Mouse (Mus musculus): ENCODE results near the gene Vtn. TPM values are rescaled to one million over a fixed set of nuclear protein-coding genes. Genes with fewer than 3 reads are reported as not detected.
A peak's percentile ranks its signal among the peaks of the same experiment; 100 is the strongest.

Gene Vtn
- total RNA-seq (2021), result 1 to 10 TPM; 3.0 to 7.7 TPM
- polyA plus RNA-seq (2012; rRNA removed), result 1.8 and 2.8 TPM in 2 replicates
- long read RNA-seq, partial matches to known transcripts, result 0 of 3 reads
- long read RNA-seq, other reads (novel, unspliced or antisense), result 0 of 3 reads

DNA sequence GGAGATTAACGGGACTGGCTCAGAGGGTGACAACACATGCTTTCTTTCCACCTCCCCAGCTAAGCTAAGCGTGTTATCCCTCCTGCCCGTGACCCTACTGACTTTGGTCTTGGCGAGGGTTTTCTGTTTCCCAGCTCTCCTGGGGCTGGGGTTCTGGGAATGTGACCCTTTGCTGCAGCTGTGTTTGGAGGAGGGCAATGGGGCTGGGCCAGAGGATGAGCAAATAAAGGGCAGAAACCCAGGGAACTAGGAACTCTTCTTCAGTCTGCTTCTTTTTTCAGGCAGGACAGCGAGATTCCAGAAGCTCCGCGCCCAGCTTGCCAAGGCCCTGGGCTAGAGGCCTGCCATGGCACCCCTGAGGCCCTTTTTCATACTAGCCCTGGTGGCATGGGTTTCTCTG lies at the start of gene Vtn:
TSS of gene Vtn (plus strand) at position 88 of the 400 bp plus-strand sequence.
- DNase-seq, result peak; percentile 26

DNA sequence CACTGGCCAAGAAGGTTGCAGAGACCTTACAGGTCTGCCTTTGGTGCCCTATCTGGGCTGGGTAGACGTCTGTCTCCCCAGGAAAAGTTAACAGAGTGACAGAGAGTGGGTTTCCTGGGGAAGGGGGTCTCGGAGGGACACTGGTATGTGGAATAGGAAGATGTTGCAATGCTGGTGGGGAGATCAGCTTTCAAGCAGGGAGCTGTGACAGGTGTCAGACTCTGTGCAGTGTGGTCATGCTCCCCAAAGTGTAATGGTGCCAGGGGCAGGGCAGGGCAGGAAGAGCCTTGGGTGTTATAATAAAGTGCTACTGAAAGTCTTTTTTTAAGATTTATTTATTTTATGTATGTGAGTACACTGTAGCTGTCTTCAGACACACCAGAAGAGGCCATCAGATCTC lies 48.6 kb upstream of the Vtn start:
- no peak for DNase-seq

DNA sequence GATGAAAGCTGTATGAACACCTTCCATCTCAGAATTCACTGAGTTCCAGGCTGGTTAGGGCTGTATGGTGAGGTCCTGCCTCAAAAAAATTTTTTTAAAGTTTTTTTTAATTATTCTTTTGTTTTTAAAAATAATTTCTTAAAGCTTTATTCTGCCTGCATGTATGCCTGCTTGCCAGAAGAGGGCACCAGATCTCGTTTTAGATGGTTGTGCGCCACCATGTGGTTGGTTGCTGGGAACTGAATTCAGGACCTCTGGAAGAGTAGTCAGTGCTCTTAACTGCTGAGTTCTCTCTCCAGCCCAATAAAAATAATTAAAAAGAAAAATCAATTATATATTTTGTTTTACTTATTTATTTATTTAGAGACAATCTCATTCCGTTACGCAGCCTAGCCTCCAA lies 45.2 kb upstream of the Vtn start:
- DNase-seq, result peak; percentile 58

DNA sequence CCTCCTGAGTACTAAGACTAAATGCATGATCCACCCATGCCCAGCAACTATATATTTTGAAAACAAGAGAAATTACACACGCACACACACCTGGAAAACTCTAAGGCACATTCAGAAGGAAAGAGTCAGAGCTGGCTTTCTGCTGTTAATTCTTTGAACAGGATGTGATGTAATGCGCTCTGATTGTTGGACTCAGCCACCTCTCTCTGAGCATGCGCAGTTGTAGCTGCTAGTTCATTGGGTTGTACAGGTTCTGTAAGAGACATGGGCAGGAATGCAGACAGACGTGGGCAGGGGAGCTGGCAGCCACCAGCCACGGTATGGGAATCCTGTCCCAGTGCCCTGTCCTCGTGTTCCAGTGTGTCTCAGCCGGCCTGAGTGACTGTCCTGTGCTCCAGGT lies 44.6 kb upstream of the Vtn start:
- DNase-seq, result no peak

DNA sequence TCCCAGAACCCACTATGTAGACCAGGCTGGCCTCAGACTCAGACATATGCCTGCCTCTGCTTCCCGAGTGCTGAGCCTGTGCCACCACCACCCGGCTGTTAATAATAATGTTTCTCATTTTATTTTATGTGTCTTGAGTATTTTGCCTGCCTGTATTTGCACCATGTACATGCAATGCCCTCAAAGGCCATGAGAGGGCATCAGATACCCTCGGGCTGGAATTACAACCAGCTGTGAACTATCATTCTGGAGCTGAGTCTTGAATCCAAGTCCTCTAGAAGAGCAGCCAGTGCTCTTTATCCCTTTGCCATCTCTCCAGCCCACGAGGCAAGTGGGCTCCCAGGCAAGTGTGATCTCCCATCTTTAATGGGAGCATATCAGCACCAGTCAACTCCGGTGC lies 43.6 kb upstream of the Vtn start:
- DNase-seq, result peak; percentile 65

DNA sequence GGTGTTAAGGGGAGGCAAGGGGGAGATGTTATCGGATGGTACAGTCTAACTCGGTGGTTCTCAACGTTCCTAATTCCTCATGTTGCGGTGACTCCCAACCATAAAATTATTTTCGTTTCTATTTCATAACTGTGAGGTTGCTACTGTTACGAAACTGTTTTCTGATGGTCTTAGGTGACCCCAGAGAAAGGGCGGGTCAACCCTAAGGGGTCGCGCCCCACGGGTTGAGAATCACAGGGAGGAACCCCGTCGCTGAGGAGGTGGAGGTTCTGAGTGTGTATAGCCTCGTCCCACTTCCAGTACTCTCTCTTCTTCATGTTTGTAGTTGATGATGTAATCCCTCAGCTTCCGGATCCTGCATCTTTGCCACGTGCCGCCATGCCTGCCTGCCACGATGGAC lies 40.2 kb upstream of the Vtn start:
- DNase-seq, result no peak

DNA sequence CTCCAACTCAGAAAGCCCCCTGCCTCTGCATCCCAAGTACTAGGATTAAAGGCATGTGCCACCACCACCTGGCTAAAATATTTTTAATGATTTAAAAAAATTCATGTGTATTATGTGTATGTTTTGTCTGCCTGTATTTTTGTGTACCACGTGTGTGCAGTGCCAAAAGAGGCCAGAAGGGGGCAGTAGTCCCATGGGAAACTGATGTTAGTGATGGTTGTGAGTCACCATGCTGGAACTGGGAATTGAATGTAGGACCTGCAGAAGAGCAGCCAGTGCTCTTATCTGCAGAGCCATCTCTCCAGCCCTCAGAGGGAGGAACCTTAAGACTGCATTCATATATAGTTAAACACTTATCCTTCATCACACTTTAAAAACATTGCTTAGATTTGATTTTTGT lies 37.0 kb upstream of the Vtn start:
- no peak for DNase-seq

DNA sequence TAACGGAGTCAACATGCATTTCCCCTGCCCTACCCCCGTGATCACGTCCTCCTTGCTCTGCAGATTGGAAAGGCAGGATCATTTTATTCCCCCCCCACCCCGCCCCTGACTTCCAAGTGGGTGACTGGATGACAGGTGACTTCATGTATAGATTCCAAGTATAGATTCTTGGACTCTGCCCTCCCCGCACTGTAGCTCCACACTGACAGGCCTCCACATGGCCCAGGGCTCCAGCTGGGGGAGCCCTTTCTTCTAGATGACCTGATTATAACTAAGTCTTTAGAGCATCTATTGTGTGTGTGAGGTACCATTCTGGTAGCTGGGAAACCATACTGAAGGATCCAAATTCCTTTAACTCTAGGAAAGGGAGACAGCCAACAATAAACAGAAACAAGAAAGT lies 36.2 kb upstream of the Vtn start:
- no peak for DNase-seq

DNA sequence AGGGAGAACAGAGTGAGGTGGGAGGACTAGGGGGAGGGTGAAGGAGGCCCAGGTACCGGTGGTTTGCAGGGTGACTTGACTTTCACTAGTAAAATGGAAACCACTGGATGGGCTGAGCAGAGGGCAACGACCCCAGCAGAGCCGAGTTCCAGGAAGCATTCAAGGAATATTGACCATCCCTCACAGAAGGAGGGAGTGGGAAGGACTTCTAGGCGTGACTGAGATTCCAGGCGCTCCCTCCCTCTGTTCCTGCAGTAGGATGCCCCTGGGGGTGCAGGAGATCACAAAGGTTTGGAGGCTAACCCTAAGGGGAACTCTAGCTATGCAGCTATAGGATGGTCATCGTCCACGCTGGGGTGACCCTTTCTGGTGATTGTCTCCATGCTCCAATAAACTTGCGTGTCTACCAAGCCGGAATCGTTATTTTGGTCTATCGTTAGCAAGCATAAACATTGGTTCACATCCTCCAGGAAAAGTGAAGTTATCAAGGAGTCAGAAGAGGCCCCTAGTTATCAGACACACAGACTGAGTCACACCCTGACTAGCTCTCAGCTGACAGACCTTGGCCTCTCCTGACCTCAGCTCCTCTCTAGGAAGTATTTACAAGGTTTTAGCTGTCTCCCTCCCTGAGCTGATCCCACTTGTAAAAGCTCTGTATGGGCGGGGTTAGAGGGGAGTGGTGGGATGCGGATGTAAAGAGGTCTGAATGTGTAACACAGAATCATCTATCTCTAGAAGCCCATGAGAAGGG lies 35.4 kb upstream of the Vtn start:
- DNase-seq, result peak; percentile 72

DNA sequence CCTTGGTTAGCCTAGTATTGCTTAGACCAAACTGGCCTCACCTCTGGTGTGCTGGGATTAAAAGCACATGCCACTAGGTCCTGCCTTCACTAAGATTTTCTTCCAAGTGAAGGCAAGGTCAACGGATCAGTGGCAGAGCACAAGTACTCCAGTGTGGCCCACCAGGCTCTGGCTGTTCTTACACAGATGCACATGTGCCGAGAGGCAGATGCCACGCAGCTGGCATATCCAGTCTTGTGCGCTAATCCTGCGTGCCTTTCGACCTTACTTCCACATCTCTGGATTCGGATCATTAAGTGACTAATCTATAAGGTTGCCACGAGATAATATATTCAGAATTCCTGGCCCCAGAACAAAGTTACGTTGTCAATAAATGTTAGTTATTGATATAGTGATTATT lies 33.8 kb upstream of the Vtn start:
- DNase-seq, result no peak

DNA sequence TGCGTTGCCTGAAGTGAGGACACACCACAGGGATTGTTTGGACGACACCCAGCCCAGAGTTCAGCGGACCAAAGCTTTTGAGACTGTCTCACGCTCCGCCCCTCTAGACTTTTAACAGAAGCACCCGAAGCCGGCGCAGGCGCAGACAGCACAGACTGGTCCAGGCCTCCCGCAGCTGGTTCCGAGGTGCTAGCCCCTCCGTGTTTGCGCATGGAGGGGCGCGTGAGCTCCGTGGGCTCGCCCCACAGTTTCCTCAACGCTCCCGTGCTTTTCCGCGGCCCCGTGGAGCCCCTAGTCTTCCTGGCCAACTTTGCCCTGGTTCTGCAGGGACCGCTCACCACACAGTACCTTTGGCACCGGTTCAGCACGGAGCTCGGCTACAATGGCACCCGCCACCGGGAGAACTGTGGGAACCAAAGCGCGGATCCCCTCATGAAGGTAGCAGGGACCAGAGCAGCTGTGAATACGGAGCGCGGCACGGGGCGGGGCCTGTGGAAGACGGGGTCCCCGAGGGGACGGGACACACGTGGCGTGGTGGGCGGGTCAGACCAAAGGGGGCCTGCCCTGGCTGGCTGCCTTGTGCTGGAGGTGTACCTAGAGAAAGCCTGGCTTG lies 33.2 kb upstream of the Vtn start, which contains the start of gene Slc46a1:
TSS of gene Slc46a1 (plus strand) at position 130 of the 613 bp plus-strand sequence.
- DNase-seq, result peak; percentile 93

DNA sequence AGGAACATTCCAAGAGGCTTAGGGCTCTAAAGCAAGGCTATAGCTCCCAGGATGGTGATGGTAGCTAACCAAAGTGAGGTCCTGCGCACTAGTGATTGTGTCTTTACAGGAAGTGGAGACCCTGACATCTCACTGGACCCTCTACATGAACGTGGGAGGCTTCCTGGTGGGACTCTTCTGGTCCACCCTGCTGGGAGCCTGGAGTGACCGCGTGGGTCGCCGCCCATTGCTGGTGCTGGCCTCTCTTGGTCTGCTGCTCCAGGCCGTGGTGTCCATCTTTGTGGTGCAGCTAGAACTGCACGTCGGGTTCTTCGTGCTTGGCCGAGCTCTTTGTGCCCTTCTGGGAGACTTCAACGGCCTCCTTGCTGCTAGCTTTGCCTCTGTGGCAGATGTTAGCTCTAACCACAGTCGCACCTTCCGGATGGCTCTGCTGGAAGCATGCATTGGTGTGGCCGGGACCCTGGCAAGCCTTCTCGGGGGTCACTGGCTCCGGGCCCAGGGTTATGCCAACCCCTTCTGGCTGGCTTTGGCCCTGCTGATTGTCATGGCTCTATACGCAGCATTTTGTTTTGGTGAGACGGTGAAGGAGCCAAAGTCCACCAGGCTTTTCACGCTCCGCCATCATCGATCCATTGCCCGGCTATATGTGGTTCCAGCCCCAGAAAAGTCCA lies 32.5 kb upstream of the Vtn start:
- DNase-seq, result no peak

DNA sequence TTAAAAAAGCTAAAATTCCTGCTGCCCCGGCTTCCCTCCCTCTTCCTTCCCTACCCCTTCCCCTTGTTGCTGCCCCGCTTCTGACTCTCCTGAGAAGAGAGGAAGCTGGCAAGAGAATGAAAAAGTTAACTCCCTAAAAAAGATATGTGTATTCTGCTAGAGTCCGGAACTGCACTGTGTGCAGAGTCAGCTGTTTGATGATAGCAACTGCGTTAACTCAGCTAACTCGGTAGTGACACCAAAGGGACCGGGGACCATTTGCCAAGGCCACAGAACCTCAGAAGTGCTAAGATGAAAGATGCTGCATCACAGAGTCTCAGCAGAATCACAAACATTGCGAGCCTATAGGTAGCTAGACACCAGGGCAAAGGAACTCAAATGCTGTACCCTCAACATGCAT lies 31.4 kb upstream of the Vtn start:
- DNase-seq, result no peak

DNA sequence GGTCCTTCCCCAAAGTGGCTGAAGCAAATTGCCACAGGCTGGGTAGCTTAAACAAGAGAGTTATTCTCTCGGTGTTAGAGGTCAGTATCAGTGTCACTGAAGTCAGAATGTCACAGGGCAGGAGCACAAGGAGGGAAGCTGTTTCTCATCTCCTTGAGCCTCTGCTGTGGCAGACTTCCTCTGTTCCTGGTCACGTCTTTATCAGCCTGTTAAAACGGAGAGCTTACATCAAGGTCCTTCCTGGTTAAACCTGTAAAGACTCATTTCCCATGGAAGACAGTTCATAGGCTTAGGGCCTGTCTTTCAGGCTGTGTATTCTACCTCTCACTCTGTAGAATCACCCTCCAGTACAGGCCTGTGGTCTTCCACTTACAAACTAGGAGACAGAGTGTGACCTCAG lies 31.0 kb upstream of the Vtn start:
- DNase-seq, result no peak

DNA sequence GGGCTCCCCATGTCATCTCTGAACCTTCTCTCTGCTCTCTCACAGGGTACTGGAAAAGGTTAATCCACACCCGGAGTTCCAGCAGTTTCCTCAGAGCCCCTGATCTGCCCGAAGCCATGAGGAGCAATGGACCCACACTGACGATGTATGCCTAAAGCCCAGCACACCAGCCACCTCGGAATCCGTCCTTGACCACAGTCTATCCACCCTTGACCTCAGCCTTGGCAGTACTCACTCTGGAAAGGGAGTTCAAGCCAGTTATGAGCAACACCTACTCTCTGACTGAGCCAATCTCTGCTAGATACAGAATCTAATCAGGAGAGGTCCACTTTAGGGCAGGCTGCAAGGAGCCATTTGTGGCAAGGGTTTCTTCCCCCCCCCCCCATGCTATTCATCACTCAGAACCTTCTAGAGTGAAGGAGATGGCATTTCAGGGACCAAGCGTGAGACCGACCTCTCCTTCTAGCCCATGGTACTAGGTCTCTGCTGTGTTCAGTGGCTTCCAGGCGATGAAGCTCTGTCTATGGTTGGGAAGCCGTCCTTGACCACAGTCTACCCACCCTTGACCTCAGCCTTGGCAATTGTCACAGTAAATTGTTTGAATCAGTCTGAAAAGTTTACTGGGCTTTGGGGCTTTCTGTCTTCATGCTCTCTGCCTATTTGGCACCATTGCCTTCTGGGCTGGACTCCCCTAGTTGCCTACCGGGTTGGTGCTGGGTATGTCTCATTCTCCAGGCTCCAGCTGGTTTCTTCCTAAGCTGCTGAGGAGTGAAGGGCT lies 27.4 kb upstream of the Vtn start:
- DNase-seq, result peak; percentile 77

DNA sequence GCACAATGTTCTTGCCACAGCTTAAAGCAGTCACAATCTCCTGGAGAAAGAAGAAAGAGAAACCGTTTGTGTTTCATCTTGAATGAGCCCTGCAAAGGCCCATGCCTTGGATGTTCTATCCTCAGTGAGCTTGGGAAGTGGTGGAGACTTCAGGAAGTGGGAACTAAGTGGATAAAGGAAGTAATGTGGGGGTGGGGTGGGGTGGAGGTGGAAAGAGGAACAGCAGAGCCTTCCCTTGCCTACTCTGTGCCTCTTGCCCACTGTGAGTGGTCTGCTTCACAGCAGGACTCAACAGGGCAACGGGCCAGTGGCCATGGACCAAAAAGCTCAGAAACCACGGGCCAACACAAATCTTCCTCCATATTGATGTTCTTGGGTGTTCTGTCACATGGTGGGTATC lies 23.6 kb upstream of the Vtn start:
- DNase-seq, result no peak

DNA sequence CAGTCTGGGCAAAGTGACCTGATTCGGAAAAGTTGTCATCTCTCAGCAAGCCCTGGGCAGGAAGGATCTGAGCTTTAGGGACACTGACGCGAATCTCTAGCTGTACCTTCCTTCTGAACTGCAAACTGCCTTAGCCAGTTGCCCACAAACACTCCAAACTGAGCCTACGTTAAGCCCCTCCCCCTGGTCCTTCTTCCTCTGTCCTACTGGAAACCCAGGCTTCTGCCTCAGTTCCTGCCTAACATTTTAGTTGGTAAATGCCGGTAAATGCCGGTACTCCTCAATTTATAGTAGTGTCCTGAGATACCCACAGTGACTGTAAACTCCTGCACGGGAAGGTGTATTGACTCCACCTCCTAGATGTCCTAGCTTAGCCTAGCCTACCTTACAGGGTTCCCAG lies 15.3 kb upstream of the Vtn start:
- DNase-seq, result no peak

DNA sequence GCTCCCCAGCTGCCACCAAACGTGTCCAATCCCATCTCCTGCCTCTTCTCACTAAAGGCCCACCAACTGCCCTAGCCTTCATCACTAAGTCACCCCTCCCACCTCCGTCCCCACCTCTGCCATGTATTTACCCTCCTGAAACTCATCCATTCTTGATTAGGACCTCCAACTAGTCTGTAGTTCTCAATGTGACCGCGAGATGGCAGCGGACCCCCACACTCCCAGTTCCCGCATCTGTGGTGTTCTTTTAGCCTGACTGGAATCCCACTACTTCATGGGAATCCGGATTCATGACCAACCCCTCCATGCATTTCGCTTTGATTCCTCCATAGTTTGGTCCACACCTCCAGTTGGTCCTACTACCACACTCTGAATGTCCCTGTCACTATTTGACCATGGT lies 10.7 kb upstream of the Vtn start:
- peak; percentile 69 for DNase-seq

DNA sequence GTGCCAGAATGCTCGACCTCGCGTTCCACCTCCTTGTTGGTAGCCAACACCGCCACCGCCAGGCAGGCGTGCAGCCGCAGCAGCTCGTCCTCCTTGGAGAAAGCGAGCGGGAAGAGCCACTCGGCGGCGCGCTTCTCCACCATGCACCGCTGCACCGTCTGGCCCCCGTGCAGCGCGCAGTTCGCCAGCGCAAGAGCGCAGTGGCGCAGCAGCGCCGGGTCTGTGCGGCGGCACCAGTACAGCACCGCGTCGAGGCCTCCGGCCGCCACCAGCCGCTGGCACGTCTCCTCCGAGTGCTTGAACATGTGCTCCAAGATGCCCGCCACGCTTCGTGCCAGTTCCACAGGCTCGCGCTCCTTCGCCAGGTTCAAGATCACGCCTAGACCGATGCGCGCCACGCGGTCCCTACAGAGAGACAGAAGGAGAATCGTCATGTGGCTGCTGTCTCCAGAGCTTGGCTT lies 8.1 kb upstream of the Vtn start:
- peak; percentile 68 for DNase-seq

DNA sequence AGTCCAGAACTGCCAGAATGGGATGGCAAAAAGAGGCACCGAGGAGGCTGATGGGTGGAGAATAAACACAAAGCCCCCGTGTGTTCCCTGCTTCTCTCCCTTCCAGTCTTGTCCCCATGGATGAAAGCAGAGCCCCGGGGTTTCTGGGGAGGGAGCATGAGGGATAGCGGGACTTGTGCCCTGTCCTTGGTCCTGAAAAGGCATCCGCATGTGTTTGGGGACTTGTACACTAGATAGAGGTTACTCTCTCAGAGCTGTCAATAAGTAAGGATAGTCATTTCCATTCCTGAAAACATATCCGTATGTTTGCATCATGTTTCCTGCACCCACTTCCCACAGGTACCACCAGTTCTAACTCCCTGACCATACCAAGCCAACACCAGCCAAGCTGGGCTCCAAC lies 3.0 kb upstream of the Vtn start:
- peak; percentile 34 for DNase-seq

DNA sequence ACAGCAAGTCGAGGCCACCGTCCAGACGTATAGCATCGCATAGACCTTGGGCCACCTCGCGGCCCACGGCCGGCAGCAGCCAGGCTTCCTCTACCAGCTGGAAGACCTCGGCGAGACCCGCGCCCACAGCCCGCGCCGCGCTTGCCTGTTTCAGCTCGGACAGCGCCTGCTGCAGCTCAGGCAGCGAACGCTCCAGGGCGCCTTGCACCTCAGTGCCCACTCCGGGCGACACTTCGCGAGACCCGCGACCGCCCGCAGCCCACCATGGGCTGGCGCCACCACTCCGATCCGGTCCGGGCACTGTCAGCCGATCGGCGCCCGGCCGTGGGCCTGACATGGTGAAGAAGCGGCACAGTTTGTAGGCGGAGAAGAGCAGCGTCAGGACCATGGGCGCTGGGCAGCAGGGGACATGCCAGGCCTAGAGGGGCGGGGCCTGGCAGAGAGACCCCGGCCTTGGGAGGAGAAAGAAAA lies 1.8 kb upstream of the Vtn start:
- DNase-seq, result peak; percentile 35
